Mouse (Mus musculus) embryonic facial prominence, embryonic 12.5 days (tissue): ENCODE results near the gene Edc3. TPM values are rescaled to one million over a fixed set of nuclear protein-coding genes. Genes with fewer than 3 reads are reported as not detected.
A peak's percentile ranks its signal among the peaks of the same experiment; 100 is the strongest.

Source experiments
- ATAC-seq: fragments of 200-750 bp; cut with Nextera tagmentation; 2 replicates; pipeline ENCODE4 v1.8.0; 2017; ENCODE audit not compliant: insufficient number of reproducible peaks, insufficient read depth, low FRiP score, low TSS enrichment
- H3K27ac ChIP-seq: fragments of 300-500 bp; sonication (generic); 2 replicates; pipeline ENCODE4 v1.5.1; 2016; ENCODE audit warnings: mild to moderate bottlenecking
- H3K27me3 ChIP-seq: fragments of 300-500 bp; sonication (generic); 2 replicates; pipeline ENCODE4 v1.6.1; 2016; ENCODE audit warnings: mild to moderate bottlenecking, moderate library complexity
- H3K36me3 ChIP-seq: fragments of 300-500 bp; sonication (generic); 2 replicates; pipeline ENCODE4 v1.6.1; 2016; ENCODE audit warnings: mild to moderate bottlenecking
- H3K4me1 ChIP-seq: fragments of 300-500 bp; sonication (generic); 2 replicates; pipeline ENCODE4 v1.6.1; 2016
- H3K4me2 ChIP-seq: fragments of 300-500 bp; sonication (generic); replicated peaks from 2 replicates; pipeline ENCODE4 v1.6.1; 2016; ENCODE audit warnings: mild to moderate bottlenecking, moderate library complexity
- H3K4me3 ChIP-seq: fragments of 300-500 bp; sonication (generic); 2 replicates; pipeline ENCODE4 v1.5.1; 2016; ENCODE audit warnings: mild to moderate bottlenecking
- H3K9ac ChIP-seq: fragments of 300-500 bp; sonication (generic); 2 replicates; pipeline ENCODE4 v1.6.1; 2016; ENCODE audit warnings: mild to moderate bottlenecking, moderate library complexity
- H3K9me3 ChIP-seq: fragments of 300-500 bp; sonication (generic); 2 replicates; pipeline ENCODE4 v1.6.1; 2016; ENCODE audit warnings: mild to moderate bottlenecking, moderate library complexity
- WGBS: fragments of 180-500 bp; shearing (Covaris S2); methylation state at CpG from one replicate; pipeline ENCODE4 v1.1.7; 2016; 5-methylcytosine and 5-hydroxymethylcytosine counted together
- polyA plus RNA-seq: library from polyadenylated mRNA; unstranded; fragments of >200 nt; fragmentation: Nextera tagmentation; extraction: Ambion mirVana; gene quantifications from 2 replicates; pipeline ENCODE4 v1.2.1, GENCODE M21; 2016

Gene Edc3
- polyA plus RNA-seq = 37.9 and 39.0 TPM in 2 replicates

- Histone ChIP-seq H3K4me3 (peak within 1 kb of the TSS; percentile 92), H3K9ac (peak within 1 kb of the TSS; percentile 85), H3K36me3 (peaks cover 9% of the 10 kb centered on the region), H3K4me2 (peak within 1 kb of the TSS; percentile 67), H3K27me3 (no peaks in the 10 kb centered on the region), H3K4me1 (peaks cover 7% of the 10 kb centered on the region), H3K27ac (peak within 1 kb of the TSS; percentile 90), H3K9me3 (no peaks in the 10 kb centered on the region)
- 1% methylated on average over 23 of the region's 23 CpGs for WGBS
- peak; percentile 94 for ATAC-seq
Measured at GRCm38 (mm10) chr9:57708068-57708719, at the start of gene Edc3. TSS of gene Edc3 (plus strand) at chr9:57708540.

GRCm38 (mm10) chr9:57658970-57659369, 49.4 kb upstream of the Edc3 start:
- 0 out of 2 replicates have a peak, but pooled peaks cover 4% of the 10 kb centered on the region for H3K4me1 ChIP-seq
- H3K27ac ChIP-seq = no peak overlapping the region
- H3K4me3 ChIP-seq = no peak overlapping the region
- WGBS = 80% methylated on average over 4 of the region's 4 CpGs
- no peak overlapping the region for H3K4me2 ChIP-seq
- ATAC-seq = no peak
- no peaks in the 10 kb centered on the region for H3K36me3 ChIP-seq
- H3K9ac ChIP-seq = no peak overlapping the region
- no peaks in the 10 kb centered on the region for H3K9me3 ChIP-seq
- H3K27me3 ChIP-seq = peaks cover 10% of the 10 kb centered on the region; the same call in 1 of the 2 replicates

- ATAC-seq = no peak
- H3K27ac ChIP-seq = no peak overlapping the region
- H3K9me3 ChIP-seq = no peaks in the 10 kb centered on the region
- no peak overlapping the region for H3K4me3 ChIP-seq
- WGBS = 24% methylated on average over 4 of the region's 4 CpGs
- no peak overlapping the region for H3K9ac ChIP-seq
- H3K4me1 ChIP-seq = 0 out of 2 replicates have a peak, but pooled peaks cover 4% of the 10 kb centered on the region
- no peaks in the 10 kb centered on the region for H3K36me3 ChIP-seq
- H3K27me3 ChIP-seq = peaks cover 2% of the 10 kb centered on the region; the same call in 1 of the 2 replicates
- no peak overlapping the region for H3K4me2 ChIP-seq
Measured at GRCm38 (mm10) chr9:57659774-57660173, 48.6 kb upstream of the Edc3 start.

GRCm38 (mm10) chr9:57660501-57660900, 47.8 kb upstream of the Edc3 start:
- H3K36me3 ChIP-seq = no peaks in the 10 kb centered on the region
- WGBS = 75% methylated on average over 6 of the region's 6 CpGs
- H3K27ac ChIP-seq = no peak overlapping the region
- no peak overlapping the region for H3K9ac ChIP-seq
- H3K4me3 ChIP-seq = no peak overlapping the region
- no peaks in the 10 kb centered on the region for H3K9me3 ChIP-seq
- no peaks in the 10 kb centered on the region for H3K27me3 ChIP-seq
- no peak for ATAC-seq
- no peak overlapping the region for H3K4me2 ChIP-seq
- 0 out of 2 replicates have a peak, but pooled peaks cover 4% of the 10 kb centered on the region for H3K4me1 ChIP-seq

GRCm38 (mm10) chr9:57661552-57661951, 46.8 kb upstream of the Edc3 start:
- Histone ChIP-seq H3K4me2 (no peak overlapping the region), H3K27ac (no peak overlapping the region), H3K9ac (no peak overlapping the region), H3K36me3 (no peaks in the 10 kb centered on the region), H3K4me1 (no peaks in the 10 kb centered on the region), H3K4me3 (no peak overlapping the region), H3K9me3 (no peaks in the 10 kb centered on the region), H3K27me3 (no peaks in the 10 kb centered on the region)
- WGBS = 70% methylated on average over 3 of the region's 3 CpGs
- ATAC-seq = no peak

- Histone ChIP-seq H3K9me3 (no peaks in the 10 kb centered on the region), H3K36me3 (no peaks in the 10 kb centered on the region), H3K27me3 (no peaks in the 10 kb centered on the region), H3K4me2 (no peak overlapping the region), H3K4me3 (no peak overlapping the region), H3K9ac (no peak overlapping the region), H3K4me1 (no peaks in the 10 kb centered on the region), H3K27ac (no peak overlapping the region)
- ATAC-seq = no peak
- 68% methylated on average over 7 of the region's 7 CpGs for WGBS
Measured at GRCm38 (mm10) chr9:57664616-57665015, 43.7 kb upstream of the Edc3 start.

GRCm38 (mm10) chr9:57666536-57666935, 41.8 kb upstream of the Edc3 start:
- no peak overlapping the region for H3K4me2 ChIP-seq
- no peak for ATAC-seq
- H3K9me3 ChIP-seq = no peaks in the 10 kb centered on the region
- H3K4me3 ChIP-seq = no peak overlapping the region
- no peaks in the 10 kb centered on the region for H3K36me3 ChIP-seq
- no peak overlapping the region for H3K9ac ChIP-seq
- H3K4me1 ChIP-seq = no peaks in the 10 kb centered on the region
- H3K27me3 ChIP-seq = no peaks in the 10 kb centered on the region
- 82% methylated on average over 8 of the region's 8 CpGs for WGBS
- no peak overlapping the region for H3K27ac ChIP-seq

- Histone ChIP-seq H3K4me2 (no peak overlapping the region), H3K4me3 (no peak overlapping the region), H3K9ac (no peak overlapping the region), H3K9me3 (no peaks in the 10 kb centered on the region), H3K27me3 (no peaks in the 10 kb centered on the region), H3K27ac (no peak overlapping the region), H3K36me3 (no peaks in the 10 kb centered on the region), H3K4me1 (no peaks in the 10 kb centered on the region)
- WGBS = 66% methylated on average over 3 of the region's 3 CpGs
- ATAC-seq = no peak
Measured at GRCm38 (mm10) chr9:57667136-57667535, 41.2 kb upstream of the Edc3 start.

- Histone ChIP-seq H3K9me3 (no peaks in the 10 kb centered on the region), H3K4me2 (no peak overlapping the region), H3K4me1 (no peaks in the 10 kb centered on the region), H3K27ac (no peak overlapping the region), H3K36me3 (no peaks in the 10 kb centered on the region), H3K9ac (no peak overlapping the region), H3K4me3 (no peak overlapping the region), H3K27me3 (no peaks in the 10 kb centered on the region)
- 68% methylated on average over 11 of the region's 11 CpGs for WGBS
- no peak for ATAC-seq
Measured at GRCm38 (mm10) chr9:57667817-57668216, 40.5 kb upstream of the Edc3 start.

GRCm38 (mm10) chr9:57668277-57668676, 40.1 kb upstream of the Edc3 start:
- Histone ChIP-seq H3K36me3 (no peaks in the 10 kb centered on the region), H3K4me3 (no peak overlapping the region), H3K4me2 (no peak overlapping the region), H3K4me1 (no peaks in the 10 kb centered on the region), H3K27me3 (no peaks in the 10 kb centered on the region), H3K9ac (no peak overlapping the region), H3K9me3 (no peaks in the 10 kb centered on the region), H3K27ac (no peak overlapping the region)
- WGBS = 25% methylated on average over 1 of the region's 1 CpGs
- no peak for ATAC-seq

- no peaks in the 10 kb centered on the region for H3K36me3 ChIP-seq
- 79% methylated on average over 3 of the region's 3 CpGs for WGBS
- H3K4me1 ChIP-seq = no peaks in the 10 kb centered on the region
- no peaks in the 10 kb centered on the region for H3K9me3 ChIP-seq
- no peak for ATAC-seq
- no peak overlapping the region for H3K4me2 ChIP-seq
- H3K4me3 ChIP-seq = no peak overlapping the region
- H3K9ac ChIP-seq = no peak overlapping the region
- H3K27ac ChIP-seq = no peak overlapping the region
- H3K27me3 ChIP-seq = no peaks in the 10 kb centered on the region
Measured at GRCm38 (mm10) chr9:57669566-57669965, 38.8 kb upstream of the Edc3 start.

- WGBS = 83% methylated on average over 4 of the region's 4 CpGs
Measured at GRCm38 (mm10) chr9:57671037-57671436, 37.3 kb upstream of the Edc3 start.

More at GRCm38 (mm10) chr9:57671037-57671436, 37.3 kb upstream of the Edc3 start:
- Histone ChIP-seq H3K4me1 (no peaks in the 10 kb centered on the region), H3K27me3 (no peaks in the 10 kb centered on the region), H3K27ac (no peak overlapping the region), H3K4me3 (no peak overlapping the region), H3K9me3 (no peaks in the 10 kb centered on the region), H3K4me2 (no peak overlapping the region), H3K36me3 (no peaks in the 10 kb centered on the region), H3K9ac (no peak overlapping the region)
- no peak for ATAC-seq
